Mouse (Mus musculus) MEL-GATA-1-ER (cell line): ENCODE data around the gene Ifna16.

Source experiments
- DNase-seq: peaks from one replicate; pipeline ENCODE4 v3.0.0-alpha.2; 2012; ENCODE audit warnings: low read depth; ENCODE audit errors: extremely low read depth

Gene Ifna16

GRCm38 (mm10) chr4:88676824-88677223 lies at the start of gene Ifna16:
TSS of gene Ifna16 (minus strand) at chr4:88676924.
- no peak for DNase-seq

- no peak for DNase-seq
Measured at GRCm38 (mm10) chr4:88723497-88724090, 46.9 kb upstream of the Ifna16 start.

- DNase-seq: peak; percentile 82
Measured at GRCm38 (mm10) chr4:88721791-88722721, 45.3 kb upstream of the Ifna16 start, which contains the start of the genes Gm26566 and Klhl9. TSS of gene Gm26566 (plus strand) at chr4:88721805. TSS of gene Klhl9 (minus strand) at chr4:88722465.

GRCm38 (mm10) chr4:88718715-88719114 lies 42.0 kb upstream of the Ifna16 start:
- no peak for DNase-seq

GRCm38 (mm10) chr4:88715059-88715458 lies 38.3 kb upstream of the Ifna16 start:
- DNase-seq: no peak

- DNase-seq: no peak
Measured at GRCm38 (mm10) chr4:88714281-88714680, 37.6 kb upstream of the Ifna16 start.

- no peak for DNase-seq
Measured at GRCm38 (mm10) chr4:88707128-88707826, 30.6 kb upstream of the Ifna16 start.

- DNase-seq: no peak
Measured at GRCm38 (mm10) chr4:88705924-88706323, 29.2 kb upstream of the Ifna16 start.

- DNase-seq: no peak
Measured at GRCm38 (mm10) chr4:88699301-88699700, 22.6 kb upstream of the Ifna16 start.

GRCm38 (mm10) chr4:88698781-88699180 lies 22.1 kb upstream of the Ifna16 start:
- no peak for DNase-seq

- no peak for DNase-seq
Measured at GRCm38 (mm10) chr4:88697753-88698152, 21.0 kb upstream of the Ifna16 start.

GRCm38 (mm10) chr4:88697108-88697507 lies 20.4 kb upstream of the Ifna16 start:
- DNase-seq: no peak

GRCm38 (mm10) chr4:88696237-88696884 lies 19.6 kb upstream of the Ifna16 start:
- peak; percentile 40 for DNase-seq

GRCm38 (mm10) chr4:88693392-88693791 lies 16.7 kb upstream of the Ifna16 start:
- no peak for DNase-seq

GRCm38 (mm10) chr4:88692537-88692936 lies 15.8 kb upstream of the Ifna16 start:
- DNase-seq: no peak

- DNase-seq: no peak
Measured at GRCm38 (mm10) chr4:88691259-88691658, 14.5 kb upstream of the Ifna16 start, which contains the start of gene Ifnab. TSS of gene Ifnab (minus strand) at chr4:88691359.

- DNase-seq: no peak
Measured at GRCm38 (mm10) chr4:88683812-88684211, 7.1 kb upstream of the Ifna16 start, which contains the start of gene Ifna2. TSS of gene Ifna2 (minus strand) at chr4:88683912.

- no peak for DNase-seq
Measured at GRCm38 (mm10) chr4:88681353-88681752, 4.6 kb upstream of the Ifna16 start.

GRCm38 (mm10) chr4:88680362-88680761 lies 3.6 kb upstream of the Ifna16 start:
- no peak for DNase-seq

- DNase-seq: no peak
Measured at GRCm38 (mm10) chr4:88655461-88655860, 21.3 kb downstream of the Ifna16 start.

GRCm38 (mm10) chr4:88653644-88654043 lies 23.1 kb downstream of the Ifna16 start:
- no peak for DNase-seq
